Mouse (Mus musculus): ENCODE results near the gene Tagln3. TPM values are rescaled to one million over a fixed set of nuclear protein-coding genes. Genes with fewer than 3 reads are reported as not detected.

Tagln3 gene
- total and polyA plus RNA-seq, 3 experiments, result not detected

GRCm38 (mm10) chr16:45720022-45720630 lies 4.3 kb downstream of the Tagln3 start:
- H3K27me3 ChIP-seq (ENCODE audit: control insufficient read depth in 1 of 2, insufficient read depth in 2 of 2, low read length in 2 of 2), result no peaks in the 10 kb centered on the region
- no peaks in the 10 kb centered on the region for H3K79me2 ChIP-seq (ENCODE audit: control insufficient read depth, insufficient read depth, low read length, poor library complexity)
- H3K4me1 ChIP-seq (ENCODE audit: control insufficient read depth in 1 of 2, insufficient read depth in 2 of 2, low read length in 2 of 2), result no peaks in the 10 kb centered on the region
- H3K36me3 ChIP-seq (ENCODE audit: control insufficient read depth in 1 of 2, insufficient read depth in 2 of 2, low read length in 2 of 2), result no peaks in the 10 kb centered on the region
- no peak for TF ChIP-seq ETS1 (IDR thresholded peaks at IDR 0.05; ENCODE audit: low read depth, low read length)
- H3K9me3 ChIP-seq (replicated peaks; ENCODE audit: insufficient read depth, low read length), result no peaks in the 10 kb centered on the region
- H3K4me3 ChIP-seq (ENCODE audit: control insufficient read depth in 1 of 2, insufficient read depth in 1 of 2, low read depth in 2 of 2, low read length in 2 of 2), result no peak overlapping the region
- H3K9ac ChIP-seq (ENCODE audit: control insufficient read depth, low read depth, low read length, poor library complexity, severe bottlenecking), result no peak overlapping the region
- no peak for DNase-seq (ENCODE audit: low read depth, low spot score)
- no peak overlapping the region for H3K27ac ChIP-seq (ENCODE audit: control insufficient read depth, low read depth, low read length)

DNA sequence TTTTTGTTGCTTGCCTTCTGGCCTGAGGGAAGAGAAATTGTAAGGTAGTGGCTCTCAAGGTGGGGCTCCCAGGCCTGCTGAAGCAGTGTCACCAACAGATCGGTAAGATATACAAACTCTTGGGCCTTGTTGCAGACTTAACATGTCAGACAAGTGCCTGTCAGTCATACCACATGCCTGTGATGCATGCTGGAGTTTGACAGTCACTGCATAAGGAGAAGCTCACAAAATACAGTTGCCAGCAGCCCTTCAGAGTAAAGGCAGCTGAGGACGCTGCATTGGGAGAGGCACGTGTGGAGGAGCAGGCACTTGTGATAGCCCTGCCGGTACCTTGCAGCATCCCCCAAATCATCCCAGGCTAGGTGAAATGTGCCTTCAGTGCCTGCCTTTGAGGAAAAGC lies 6.1 kb downstream of the Tagln3 start:
- Histone ChIP-seq H3K27ac (ENCODE audit: control insufficient read depth, low read depth, low read length) (no peak overlapping the region), H3K27me3 (ENCODE audit: control insufficient read depth in 1 of 2, insufficient read depth in 2 of 2, low read length in 2 of 2) (no peaks in the 10 kb centered on the region), H3K79me2 (ENCODE audit: control insufficient read depth, insufficient read depth, low read length, poor library complexity) (no peaks in the 10 kb centered on the region), H3K9me3 (replicated peaks; ENCODE audit: insufficient read depth, low read length) (no peaks in the 10 kb centered on the region), H3K36me3 (ENCODE audit: control insufficient read depth in 1 of 2, insufficient read depth in 2 of 2, low read length in 2 of 2) (no peaks in the 10 kb centered on the region), H3K4me3 (ENCODE audit: control insufficient read depth in 1 of 2, insufficient read depth in 1 of 2, low read depth in 2 of 2, low read length in 2 of 2) (no peak overlapping the region), H3K4me1 (ENCODE audit: control insufficient read depth in 1 of 2, insufficient read depth in 2 of 2, low read length in 2 of 2) (no peaks in the 10 kb centered on the region), H3K9ac (ENCODE audit: control insufficient read depth, low read depth, low read length, poor library complexity, severe bottlenecking) (no peak overlapping the region)
- TF ChIP-seq ETS1 (IDR thresholded peaks at IDR 0.05; ENCODE audit: low read depth, low read length), result no peak
- TF ChIP-seq HCFC1 (IDR thresholded peaks at IDR 0.05; ENCODE audit: low read depth, low read length), result no peak
- no peak for TF ChIP-seq CHD2 (IDR thresholded peaks at IDR 0.05; ENCODE audit: low read length)
- TF ChIP-seq ELF1 (IDR thresholded peaks at IDR 0.05; ENCODE audit: low read depth, low read length), result no peak
- no peak for TF ChIP-seq MXI1 (IDR thresholded peaks at IDR 0.05; ENCODE audit: low read depth, low read length)
- no peak for TF ChIP-seq POLR2A (IDR thresholded peaks at IDR 0.05; ENCODE audit: control insufficient read depth in 1 of 2, insufficient read depth in 1 of 2, low read depth in 1 of 2, low read length in 2 of 2, poor library complexity in 1 of 2)
- no peak for TF ChIP-seq GATA1 (IDR thresholded peaks at IDR 0.05; ENCODE audit: low read depth, low read length)
- TF ChIP-seq MYC (IDR thresholded peaks at IDR 0.05; ENCODE audit: low read depth, low read length), result no peak
- no peak for TF ChIP-seq MAZ (IDR thresholded peaks at IDR 0.05; ENCODE audit: low read depth, low read length)
- TF ChIP-seq NELFE (IDR thresholded peaks at IDR 0.05; ENCODE audit: low read depth, low read length), result no peak
- no peak for TF ChIP-seq RAD21 (IDR thresholded peaks at IDR 0.05; ENCODE audit: low read depth, low read length)
- TF ChIP-seq USF1 (IDR thresholded peaks at IDR 0.05; ENCODE audit: low read depth, low read length), result no peak
- no peak for DNase-seq (ENCODE audit: low read depth, low spot score)

DNA sequence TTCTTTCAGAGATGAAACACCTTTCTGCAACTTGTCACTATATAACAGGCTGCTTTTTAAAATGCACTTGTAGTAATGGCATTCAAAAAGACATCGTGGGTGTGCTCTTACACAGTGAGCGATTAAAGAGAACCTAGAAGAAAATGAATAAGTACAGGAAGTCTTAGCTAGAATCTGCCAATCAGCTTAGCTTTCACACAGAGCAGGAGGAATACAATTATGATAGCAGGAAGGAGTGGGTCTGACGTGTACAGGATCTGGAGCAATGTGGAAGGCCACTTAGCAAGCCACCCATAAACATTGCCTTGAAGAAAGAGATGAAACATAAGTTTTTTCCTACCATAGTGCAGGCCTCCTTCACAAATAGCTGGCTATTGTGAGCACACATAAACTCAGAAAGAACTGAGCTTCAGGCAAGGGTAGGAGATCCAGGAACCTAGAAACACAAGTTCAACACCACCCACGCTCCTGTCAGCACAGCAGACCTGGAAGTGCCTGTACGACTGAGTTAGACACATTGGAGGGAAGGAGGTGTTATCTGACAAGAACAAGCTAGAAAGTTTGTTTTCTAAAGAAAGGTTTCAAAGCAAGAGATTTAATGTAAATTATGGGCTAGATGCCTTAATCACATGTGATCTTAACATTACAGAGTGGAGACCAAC lies 9.8 kb downstream of the Tagln3 start:
- no peaks in the 10 kb centered on the region for H3K4me1 ChIP-seq (ENCODE audit: control insufficient read depth in 1 of 2, insufficient read depth in 2 of 2, low read length in 2 of 2)
- TF ChIP-seq E2F4 (IDR thresholded peaks at IDR 0.05; ENCODE audit: borderline replicate concordance, low read depth, low read length) (no peak), MAFK (IDR thresholded peaks at IDR 0.05; ENCODE audit: borderline replicate concordance, low read depth, low read length) (no peak), TAL1 (IDR thresholded peaks at IDR 0.05; ENCODE audit: low read length) (no peak), MAZ (IDR thresholded peaks at IDR 0.05; ENCODE audit: low read depth, low read length) (no peak), MXI1 (IDR thresholded peaks at IDR 0.05; ENCODE audit: low read depth, low read length) (no peak), ZNF384 (IDR thresholded peaks at IDR 0.05; ENCODE audit: low read depth, low read length) (no peak), BHLHE40 (IDR thresholded peaks at IDR 0.05; ENCODE audit: borderline replicate concordance, low read depth, low read length) (no peak), GABPA (IDR thresholded peaks at IDR 0.05; ENCODE audit: low read depth, low read length) (no peak), POLR2A (IDR thresholded peaks at IDR 0.05; ENCODE audit: control insufficient read depth in 1 of 2, insufficient read depth in 1 of 2, low read depth in 1 of 2, low read length in 2 of 2, poor library complexity in 1 of 2) (no peak), KAT2A (conservative IDR thresholded peaks at IDR 0.05; ENCODE audit: low read depth, low read length) (no peak), JUND (IDR thresholded peaks at IDR 0.05; ENCODE audit: low read depth, low read length) (no peak), POLR2AphosphoS2 (IDR thresholded peaks at IDR 0.05; ENCODE audit: low read length) (no peak), TBP (IDR thresholded peaks at IDR 0.05; ENCODE audit: low read depth, low read length) (no peak), SMC3 (IDR thresholded peaks at IDR 0.05; ENCODE audit: low read depth, low read length) (no peak), RCOR1 (IDR thresholded peaks at IDR 0.05; ENCODE audit: low read depth, low read length) (no peak), ELF1 (IDR thresholded peaks at IDR 0.05; ENCODE audit: low read depth, low read length) (no peak), ZKSCAN1 (IDR thresholded peaks at IDR 0.05; ENCODE audit: low read depth, low read length) (no peak), ETS1 (IDR thresholded peaks at IDR 0.05; ENCODE audit: low read depth, low read length) (no peak), NELFE (IDR thresholded peaks at IDR 0.05; ENCODE audit: low read depth, low read length) (no peak)
- no peaks in the 10 kb centered on the region for H3K27me3 ChIP-seq (ENCODE audit: control insufficient read depth in 1 of 2, insufficient read depth in 2 of 2, low read length in 2 of 2)
- H3K36me3 ChIP-seq (ENCODE audit: control insufficient read depth in 1 of 2, insufficient read depth in 2 of 2, low read length in 2 of 2), result no peaks in the 10 kb centered on the region
- no peak overlapping the region for H3K9ac ChIP-seq (ENCODE audit: control insufficient read depth, low read depth, low read length, poor library complexity, severe bottlenecking)
- no peak overlapping the region for H3K4me3 ChIP-seq (ENCODE audit: control insufficient read depth in 1 of 2, insufficient read depth in 1 of 2, low read depth in 2 of 2, low read length in 2 of 2)
- no peak for DNase-seq (ENCODE audit: low read depth, low spot score)
- no peaks in the 10 kb centered on the region for H3K79me2 ChIP-seq (ENCODE audit: control insufficient read depth, insufficient read depth, low read length, poor library complexity)
- no peaks in the 10 kb centered on the region for H3K9me3 ChIP-seq (replicated peaks; ENCODE audit: insufficient read depth, low read length)
- no peak overlapping the region for H3K27ac ChIP-seq (ENCODE audit: control insufficient read depth, low read depth, low read length)
